Mouse (Mus musculus): ENCODE data around the gene Rhbdd1. TPM values are rescaled to one million over a fixed set of nuclear protein-coding genes. Genes with fewer than 3 reads are reported as not detected.

The Rhbdd1 gene
- total and polyA plus RNA-seq, 3 experiments = 7.5 to 10.4 TPM; not detected in 1

DNA sequence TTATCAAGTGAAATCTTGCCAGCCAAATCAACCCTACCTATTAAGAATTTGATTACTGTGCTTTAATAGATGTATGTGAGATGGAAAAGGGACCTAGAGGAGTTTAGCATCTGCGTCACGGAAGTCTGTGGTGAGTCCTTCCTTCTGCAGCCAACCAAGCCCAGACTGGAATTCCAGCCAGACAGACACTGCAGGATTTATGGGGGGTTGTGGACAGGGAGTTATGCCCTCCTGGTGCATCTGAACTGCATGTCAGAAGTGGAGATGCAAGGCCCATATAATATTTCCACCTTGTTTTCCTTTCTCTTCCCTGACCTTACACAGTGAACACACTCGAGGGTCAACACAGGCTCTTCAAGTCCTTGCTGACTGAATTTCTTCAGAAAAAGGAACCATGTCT lies 94.3 kb downstream of the Rhbdd1 start:
- Histone ChIP-seq H3K4me3 (ENCODE audit: control insufficient read depth in 1 of 2, insufficient read depth in 1 of 2, low read depth in 2 of 2, low read length in 2 of 2) (no peak overlapping the region), H3K79me2 (ENCODE audit: control insufficient read depth, insufficient read depth, low read length, poor library complexity) (no peaks in the 10 kb centered on the region), H3K9me3 (replicated peaks; ENCODE audit: insufficient read depth, low read length) (no peaks in the 10 kb centered on the region), H3K36me3 (ENCODE audit: control insufficient read depth in 1 of 2, insufficient read depth in 2 of 2, low read length in 2 of 2) (no peaks in the 10 kb centered on the region; a peak in 1 of 4 replicates), H3K4me1 (ENCODE audit: control insufficient read depth in 1 of 2, insufficient read depth in 2 of 2, low read length in 2 of 2) (no peaks in the 10 kb centered on the region), H3K27me3 (ENCODE audit: control insufficient read depth in 1 of 2, insufficient read depth in 2 of 2, low read length in 2 of 2) (no peaks in the 10 kb centered on the region), H3K9ac (ENCODE audit: control insufficient read depth, low read depth, low read length, poor library complexity, severe bottlenecking) (no peak overlapping the region), H3K27ac (ENCODE audit: control insufficient read depth, low read depth, low read length) (no peak overlapping the region)
- no peak for DNase-seq (ENCODE audit: low read depth, low spot score)
- no peak for TF ChIP-seq RAD21 (IDR thresholded peaks at IDR 0.05; ENCODE audit: low read depth, low read length)
- TF ChIP-seq POLR2AphosphoS5 (IDR thresholded peaks at IDR 0.05; ENCODE audit: borderline replicate concordance, low read depth, low read length) = no peak
- TF ChIP-seq CHD2 (IDR thresholded peaks at IDR 0.05; ENCODE audit: low read length) = no peak
- TF ChIP-seq MAZ (IDR thresholded peaks at IDR 0.05; ENCODE audit: low read depth, low read length) = no peak
- TF ChIP-seq SIN3A (IDR thresholded peaks at IDR 0.05; ENCODE audit: low read length) = no peak
- no peak for TF ChIP-seq HCFC1 (IDR thresholded peaks at IDR 0.05; ENCODE audit: low read depth, low read length)

DNA sequence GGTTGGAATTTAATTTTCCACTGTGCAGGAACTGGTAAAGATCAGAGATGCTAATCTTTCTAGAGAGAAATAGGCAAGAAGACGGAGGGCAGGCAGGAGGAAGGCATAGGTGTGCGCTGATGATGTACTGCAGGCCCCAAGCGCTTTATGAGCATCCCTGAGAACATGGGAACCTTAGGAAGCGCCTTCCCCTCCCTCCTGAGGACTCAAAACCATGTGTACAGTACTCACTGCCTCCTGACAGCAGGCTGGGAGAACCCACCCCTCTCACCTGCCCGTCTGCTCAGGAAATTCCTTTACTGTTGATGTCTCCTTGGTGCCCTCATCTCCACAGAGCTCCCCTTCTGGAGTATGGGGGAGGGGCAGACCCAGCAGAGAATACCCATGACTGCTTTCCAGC lies 95.3 kb downstream of the Rhbdd1 start:
- Histone ChIP-seq H3K4me1 (ENCODE audit: control insufficient read depth in 1 of 2, insufficient read depth in 2 of 2, low read length in 2 of 2) (no peaks in the 10 kb centered on the region), H3K36me3 (ENCODE audit: control insufficient read depth in 1 of 2, insufficient read depth in 2 of 2, low read length in 2 of 2) (no peaks in the 10 kb centered on the region; a peak in 1 of 4 replicates), H3K9me3 (replicated peaks; ENCODE audit: insufficient read depth, low read length) (no peaks in the 10 kb centered on the region), H3K79me2 (ENCODE audit: control insufficient read depth, insufficient read depth, low read length, poor library complexity) (no peaks in the 10 kb centered on the region), H3K27me3 (ENCODE audit: control insufficient read depth in 1 of 2, insufficient read depth in 2 of 2, low read length in 2 of 2) (no peaks in the 10 kb centered on the region), H3K27ac (ENCODE audit: control insufficient read depth, low read depth, low read length) (no peak overlapping the region), H3K9ac (ENCODE audit: control insufficient read depth, low read depth, low read length, poor library complexity, severe bottlenecking) (no peak overlapping the region), H3K4me3 (ENCODE audit: control insufficient read depth in 1 of 2, insufficient read depth in 1 of 2, low read depth in 2 of 2, low read length in 2 of 2) (no peak overlapping the region)
- TF ChIP-seq CTCF (IDR thresholded peaks at IDR 0.05 in 2 of 3, conservative IDR thresholded peaks at IDR 0.05 in 1 of 3; ENCODE audit: control insufficient read depth in 1 of 3, insufficient read depth in 1 of 3, low read depth in 2 of 3, low read length in 3 of 3, poor library complexity in 1 of 3, severe bottlenecking in 1 of 3) (no peak), TCF12 (IDR thresholded peaks at IDR 0.05; ENCODE audit: low read depth, low read length) (no peak), SIN3A (IDR thresholded peaks at IDR 0.05; ENCODE audit: low read length) (no peak), MXI1 (IDR thresholded peaks at IDR 0.05; ENCODE audit: low read depth, low read length) (no peak)
- no peak for DNase-seq (ENCODE audit: low read depth, low spot score)

DNA sequence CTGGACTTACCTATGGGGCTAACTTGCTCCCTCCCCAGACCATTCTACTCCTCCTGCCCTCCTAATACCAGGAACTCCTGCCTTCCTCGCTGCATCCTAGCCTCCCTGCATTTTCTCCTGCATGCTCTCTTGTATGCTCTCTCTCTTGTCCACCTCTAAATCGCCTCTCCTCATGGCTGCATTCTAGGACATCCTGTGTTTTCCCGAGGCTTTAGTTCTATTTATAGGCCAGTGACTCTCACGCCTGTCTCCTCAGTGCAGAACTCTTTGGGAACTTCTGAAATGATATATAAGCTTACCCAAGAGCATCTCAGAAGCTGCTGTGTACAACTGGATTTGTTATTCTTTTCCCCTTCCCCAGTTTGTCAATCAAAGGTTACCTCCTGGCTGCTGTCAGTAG lies 95.8 kb downstream of the Rhbdd1 start:
- Histone ChIP-seq H3K4me1 (ENCODE audit: control insufficient read depth in 1 of 2, insufficient read depth in 2 of 2, low read length in 2 of 2) (no peaks in the 10 kb centered on the region), H3K4me3 (ENCODE audit: control insufficient read depth in 1 of 2, insufficient read depth in 1 of 2, low read depth in 2 of 2, low read length in 2 of 2) (no peak overlapping the region), H3K79me2 (ENCODE audit: control insufficient read depth, insufficient read depth, low read length, poor library complexity) (no peaks in the 10 kb centered on the region), H3K27ac (ENCODE audit: control insufficient read depth, low read depth, low read length) (no peak overlapping the region), H3K36me3 (ENCODE audit: control insufficient read depth in 1 of 2, insufficient read depth in 2 of 2, low read length in 2 of 2) (no peaks in the 10 kb centered on the region; a peak in 1 of 4 replicates), H3K9me3 (replicated peaks; ENCODE audit: insufficient read depth, low read length) (no peaks in the 10 kb centered on the region), H3K27me3 (ENCODE audit: control insufficient read depth in 1 of 2, insufficient read depth in 2 of 2, low read length in 2 of 2) (no peaks in the 10 kb centered on the region), H3K9ac (ENCODE audit: control insufficient read depth, low read depth, low read length, poor library complexity, severe bottlenecking) (no peak overlapping the region)
- no peak for DNase-seq (ENCODE audit: low read depth, low spot score)
- TF ChIP-seq TBP (IDR thresholded peaks at IDR 0.05; ENCODE audit: low read depth, low read length) (no peak), ETS1 (IDR thresholded peaks at IDR 0.05; ENCODE audit: low read depth, low read length) (no peak), NRF1 (IDR thresholded peaks at IDR 0.05; ENCODE audit: insufficient read depth, low read depth, low read length, poor library complexity, severe bottlenecking) (no peak), POLR2A (IDR thresholded peaks at IDR 0.05; ENCODE audit: control insufficient read depth in 1 of 2, insufficient read depth in 1 of 2, low read depth in 1 of 2, low read length in 2 of 2, poor library complexity in 1 of 2) (no peak), USF2 (IDR thresholded peaks at IDR 0.05; ENCODE audit: borderline replicate concordance in 1 of 2, insufficient read depth in 1 of 2, low read depth in 1 of 2, low read length in 2 of 2) (no peak), ELF1 (IDR thresholded peaks at IDR 0.05; ENCODE audit: low read depth, low read length) (no peak), MYB (IDR thresholded peaks at IDR 0.05; ENCODE audit: low read depth, low read length) (no peak), NELFE (IDR thresholded peaks at IDR 0.05; ENCODE audit: low read depth, low read length) (no peak), HCFC1 (IDR thresholded peaks at IDR 0.05; ENCODE audit: low read depth, low read length) (no peak), USF1 (IDR thresholded peaks at IDR 0.05; ENCODE audit: low read depth, low read length) (no peak), JUND (IDR thresholded peaks at IDR 0.05; ENCODE audit: low read depth, low read length) (no peak), ZNF384 (IDR thresholded peaks at IDR 0.05; ENCODE audit: low read depth, low read length) (no peak), MAZ (IDR thresholded peaks at IDR 0.05; ENCODE audit: low read depth, low read length) (no peak), EP300 (IDR thresholded peaks at IDR 0.05; ENCODE audit: low read depth in 1 of 2, low read length in 2 of 2) (no peak), UBTF (IDR thresholded peaks at IDR 0.05; ENCODE audit: borderline replicate concordance, insufficient read depth, low read depth, low read length) (no peak)

All from MEL (cell line).